Mouse (Mus musculus) thymus, postnatal 36 days (tissue): ENCODE measurements around the gene Tescl.

Experiments used
- DNase-seq, 2 experiments: peaks; one replicate each; pipeline ENCODE4 v3.0.0; 2022; ENCODE audit warnings: mixed read lengths in 2 of 2

Tescl gene

DNA sequence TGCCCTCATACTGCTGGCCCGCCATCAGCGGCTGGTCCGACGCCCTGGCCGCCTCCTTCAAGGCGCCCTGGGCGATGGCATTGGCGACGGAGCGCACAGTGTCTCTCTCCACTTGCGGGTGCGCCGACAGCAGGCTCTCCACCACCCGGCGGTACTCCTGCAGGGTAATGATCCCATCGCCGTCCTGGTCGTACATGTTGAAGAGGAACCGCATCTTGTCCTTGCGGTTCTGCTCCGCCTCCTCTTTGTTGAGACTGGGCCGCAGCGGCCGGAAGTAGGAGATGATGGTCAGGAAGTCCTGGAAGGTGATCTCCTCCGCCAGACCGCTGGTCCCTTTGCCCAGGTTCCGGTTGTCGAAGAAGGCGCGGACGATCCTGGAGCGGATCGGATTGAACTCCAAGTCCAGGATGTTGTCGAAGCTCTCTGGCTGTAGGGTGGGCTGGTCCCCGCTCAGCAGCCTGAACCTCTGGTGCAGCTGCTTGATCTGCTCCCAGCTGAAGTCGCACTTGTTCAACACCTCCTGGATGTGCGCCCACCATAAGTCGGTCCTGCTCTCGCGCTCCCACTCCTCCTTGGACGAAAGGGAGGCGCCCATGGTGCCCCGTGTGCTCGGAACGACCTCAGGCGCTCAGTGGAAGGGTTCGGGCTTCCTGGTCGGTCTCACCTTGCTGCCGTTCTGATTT is at the start of gene Tescl:
Gene Tescl, minus strand, starts transcription at position 633 of the 683 bp plus-strand sequence.
- DNase-seq = no peak

DNA sequence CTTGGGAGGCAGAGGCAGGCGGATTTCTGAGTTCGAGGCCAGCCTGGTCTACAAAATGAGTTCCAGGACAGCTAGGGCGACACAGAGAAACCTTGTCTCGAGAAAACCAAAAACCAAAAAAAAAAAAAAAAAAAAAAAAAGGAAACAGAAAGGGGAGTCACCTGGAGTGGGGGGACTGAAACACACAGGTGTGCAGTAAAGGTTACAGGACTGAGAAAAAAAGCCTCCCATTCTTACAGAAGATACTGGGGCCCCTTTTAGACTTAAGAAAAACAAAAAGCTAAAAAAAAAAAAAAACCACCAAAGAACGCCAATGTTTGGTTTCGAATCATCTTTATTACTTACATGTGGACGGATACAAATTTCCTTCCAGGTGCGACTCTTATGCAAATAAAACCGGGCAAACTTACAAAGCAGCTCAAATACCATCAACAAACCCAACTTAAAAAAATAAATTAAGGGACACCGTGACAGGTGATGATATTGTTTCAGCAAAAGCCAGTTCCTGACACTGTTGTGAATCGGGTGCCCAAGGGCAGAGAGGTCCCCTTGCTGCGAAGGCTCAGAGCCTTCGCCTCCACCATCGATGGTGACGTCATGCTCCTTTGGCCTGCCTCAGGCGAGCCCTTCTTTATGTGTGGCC is 49.1 kb upstream of the Tescl start:
- DNase-seq = no peak

DNA sequence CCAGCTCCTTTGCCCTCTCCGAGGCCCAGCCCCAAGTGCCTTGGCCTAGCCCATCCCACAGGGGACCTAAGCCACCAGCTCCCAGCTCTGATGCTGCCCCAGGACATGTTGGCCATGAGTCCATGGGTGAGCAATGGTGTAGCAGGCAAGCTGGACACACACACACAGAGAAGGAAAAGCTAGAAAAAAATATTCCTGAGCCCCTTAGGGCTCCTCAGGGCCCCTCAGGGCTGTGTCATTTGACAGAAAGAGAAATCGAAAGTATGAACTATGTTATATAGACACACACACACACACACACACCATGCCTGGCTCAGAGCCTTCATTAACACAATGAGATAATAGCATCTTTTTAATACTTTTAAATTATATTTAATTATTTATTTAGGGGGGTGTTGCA is 46.6 kb upstream of the Tescl start:
- DNase-seq = no peak

DNA sequence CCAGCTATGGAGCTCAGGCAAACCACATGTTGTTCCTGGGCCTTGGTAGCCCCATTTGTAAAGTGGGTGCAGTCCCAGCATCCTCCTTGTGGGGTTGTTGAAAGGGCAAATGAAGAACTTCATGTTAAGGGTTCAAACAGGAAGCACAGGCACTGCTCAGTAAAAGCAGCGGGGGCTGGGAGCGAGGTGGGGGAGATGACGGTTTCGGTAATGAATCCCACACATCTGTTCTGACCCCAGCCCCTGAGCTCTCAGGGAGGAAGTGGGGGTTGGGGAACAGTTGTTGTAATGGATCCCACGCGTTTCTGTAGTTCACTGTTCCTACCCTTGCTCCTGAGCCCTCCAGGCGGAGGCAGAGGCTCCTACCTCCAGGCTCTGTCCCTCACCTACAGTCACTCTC is 46.2 kb upstream of the Tescl start:
- DNase-seq = peak; percentile 83 to 91

DNA sequence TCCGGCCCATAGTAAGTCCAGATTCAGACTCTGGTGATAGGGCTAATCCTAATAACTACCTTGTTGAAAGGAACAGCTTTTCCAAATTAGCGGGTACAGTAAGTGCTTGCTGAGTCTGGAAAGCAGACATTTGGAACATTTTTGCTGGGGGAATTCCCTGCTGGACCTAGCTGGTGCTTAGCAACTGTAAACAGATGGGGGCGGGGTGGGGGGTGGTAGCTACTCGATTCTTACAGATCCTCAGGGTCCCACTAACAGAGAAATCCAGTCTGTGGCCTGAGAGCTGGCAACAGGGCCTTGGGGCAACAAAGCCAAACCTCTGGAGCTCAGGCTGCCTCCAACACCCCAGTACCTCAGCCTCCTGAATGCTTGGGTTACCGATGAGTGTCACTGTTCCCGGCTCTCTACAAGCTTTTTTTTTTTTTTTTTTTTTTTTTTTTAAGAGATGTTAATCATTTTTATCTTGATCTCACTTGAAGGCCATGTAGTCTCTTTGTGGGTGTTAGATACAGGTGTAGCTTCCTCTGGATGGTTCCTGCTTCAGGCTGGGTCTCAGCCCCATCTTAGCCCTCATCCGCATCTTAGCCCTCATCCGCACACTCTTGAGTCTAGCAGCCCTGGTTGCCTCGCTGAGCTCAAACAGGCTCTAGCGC is 44.4 kb upstream of the Tescl start:
- DNase-seq = peak; percentile 52 to 72

DNA sequence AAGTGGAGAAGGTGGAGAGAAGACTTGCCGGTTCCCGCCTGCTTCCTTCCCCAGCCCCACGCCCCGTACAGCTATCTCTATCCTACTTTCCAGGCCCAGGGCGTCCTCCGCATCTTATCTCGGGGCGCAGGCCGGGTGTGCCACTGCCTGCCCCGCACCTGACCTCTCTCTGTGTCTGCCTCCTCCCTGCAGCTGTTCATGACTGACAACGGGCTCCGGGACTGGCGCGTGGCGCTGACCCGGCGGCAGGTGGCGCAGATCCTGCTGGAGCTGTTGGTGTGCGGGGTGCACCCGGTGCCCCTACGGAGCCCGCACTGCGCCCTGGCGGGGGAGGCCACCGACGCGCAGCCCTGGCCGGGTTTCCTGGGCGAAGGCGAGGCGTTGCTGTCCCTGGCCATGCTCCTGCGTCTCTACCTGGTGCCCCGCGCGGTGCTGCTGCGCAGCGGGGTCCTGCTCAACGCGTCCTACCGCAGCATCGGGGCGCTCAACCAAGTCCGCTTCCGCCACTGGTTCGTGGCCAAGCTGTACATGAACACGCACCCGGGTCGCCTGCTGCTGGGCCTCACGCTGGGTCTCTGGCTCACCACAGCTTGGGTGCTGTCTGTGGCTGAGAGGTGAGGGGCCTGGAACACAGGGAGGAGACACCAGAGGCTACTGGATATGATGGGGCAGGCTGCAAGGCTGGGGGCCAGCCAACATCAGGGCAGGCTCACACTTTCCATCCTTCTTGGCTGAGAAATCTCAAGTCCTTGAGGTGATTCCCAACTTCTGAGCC is 43.5 kb upstream of the Tescl start:
- peak; percentile 84 to 90 for DNase-seq

DNA sequence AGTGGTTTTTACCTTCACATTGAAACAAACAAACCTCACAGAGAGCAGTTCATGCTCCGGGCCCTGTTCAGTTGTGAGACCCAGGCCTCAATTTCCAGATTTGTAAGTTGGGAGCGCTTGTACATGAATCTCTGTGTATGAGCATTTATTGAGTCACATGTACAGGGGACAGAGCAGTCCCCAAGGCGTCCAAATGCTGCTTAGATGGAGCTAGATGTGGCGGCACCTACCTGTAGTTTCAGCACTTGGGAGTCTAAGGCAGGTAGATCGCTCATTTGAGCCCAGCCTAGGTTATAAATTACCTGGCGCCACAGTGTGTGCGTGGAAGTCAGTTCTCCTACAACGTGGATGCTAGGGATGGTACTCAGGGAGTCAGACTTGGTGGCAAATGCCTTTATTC is 42.7 kb upstream of the Tescl start:
- DNase-seq = no peak

DNA sequence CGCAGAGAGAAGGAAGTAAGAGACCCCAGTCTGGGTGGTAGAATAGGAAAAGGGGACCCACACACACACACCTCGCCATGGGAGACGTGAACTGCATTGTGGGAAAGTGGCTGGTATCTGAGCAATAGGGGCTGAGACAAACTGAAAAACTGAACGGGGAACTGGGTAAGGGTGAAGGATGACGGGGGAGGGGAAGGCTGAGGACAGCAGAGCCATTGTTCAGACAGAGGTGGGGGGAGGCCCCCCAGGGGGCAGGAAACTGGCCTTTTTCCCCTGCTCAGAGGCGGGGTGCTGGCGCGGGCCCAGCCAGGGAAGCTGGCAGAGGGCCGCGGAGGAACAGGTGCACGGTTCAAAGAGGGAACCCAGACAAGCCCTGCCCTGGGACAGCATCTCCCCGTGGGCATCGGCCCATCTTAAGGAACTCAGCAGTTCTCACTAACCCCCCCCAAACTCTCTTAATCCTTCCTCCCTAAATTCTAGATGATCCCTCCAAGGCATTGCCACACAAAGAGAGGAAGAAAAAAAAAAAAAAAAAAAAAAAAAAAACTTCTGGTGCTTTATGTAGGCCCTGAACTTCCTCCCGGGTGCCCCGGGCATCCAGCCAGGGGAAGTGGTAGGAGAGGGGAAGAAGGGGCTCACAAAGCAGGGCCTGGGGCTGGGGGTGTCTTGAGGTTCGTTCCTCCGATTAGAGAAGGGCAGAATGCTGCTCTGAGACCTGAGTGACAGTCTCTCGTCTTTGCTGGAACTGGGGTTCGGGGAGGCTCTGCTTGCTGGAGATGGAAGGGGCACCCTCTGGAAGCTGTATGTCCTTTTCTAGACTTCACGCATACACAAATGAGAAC is 40.0 kb upstream of the Tescl start:
- DNase-seq = peak; percentile 88 to 94

DNA sequence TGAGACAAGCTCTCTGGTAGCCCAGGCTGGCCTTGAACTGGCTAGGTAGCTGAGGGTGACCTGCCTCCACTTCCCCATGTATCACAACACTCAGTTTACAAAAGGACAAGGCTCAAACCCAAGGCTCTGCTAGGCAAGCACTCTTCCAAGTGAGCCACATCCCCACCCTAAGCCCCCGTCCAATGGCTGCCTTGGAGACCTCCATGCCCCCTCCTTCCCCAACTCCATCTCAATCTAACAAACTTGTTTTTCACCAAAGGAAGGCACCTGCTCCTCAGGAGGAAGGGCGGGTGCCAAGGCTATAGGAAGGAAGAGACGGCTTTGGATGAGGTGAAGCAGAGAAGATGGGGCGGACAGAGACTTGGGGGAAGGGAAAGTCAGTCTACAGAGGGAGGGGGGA is 39.0 kb upstream of the Tescl start:
- DNase-seq = peak; percentile 60 to 68

DNA sequence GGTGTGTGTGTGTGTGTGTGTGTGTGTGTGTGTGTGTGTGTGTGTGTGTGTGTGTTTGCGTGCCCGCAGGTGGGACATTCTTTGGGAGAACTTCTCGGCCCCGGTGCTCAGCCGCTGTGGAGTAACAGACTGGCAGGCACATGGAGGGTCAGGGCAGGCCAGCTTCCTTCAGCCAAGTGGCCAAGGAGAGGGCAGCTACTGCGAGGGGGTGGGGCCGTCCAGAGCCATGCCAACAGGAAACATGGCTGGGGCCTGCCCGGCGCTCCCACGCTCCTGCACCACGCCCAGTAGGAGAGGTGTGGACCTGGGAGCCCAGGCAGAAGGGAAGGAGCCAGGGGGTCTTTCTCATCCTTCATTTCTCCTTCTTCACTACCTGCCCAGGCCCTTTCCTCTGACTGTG is 38.6 kb upstream of the Tescl start:
- DNase-seq = peak; percentile 50 to 60

DNA sequence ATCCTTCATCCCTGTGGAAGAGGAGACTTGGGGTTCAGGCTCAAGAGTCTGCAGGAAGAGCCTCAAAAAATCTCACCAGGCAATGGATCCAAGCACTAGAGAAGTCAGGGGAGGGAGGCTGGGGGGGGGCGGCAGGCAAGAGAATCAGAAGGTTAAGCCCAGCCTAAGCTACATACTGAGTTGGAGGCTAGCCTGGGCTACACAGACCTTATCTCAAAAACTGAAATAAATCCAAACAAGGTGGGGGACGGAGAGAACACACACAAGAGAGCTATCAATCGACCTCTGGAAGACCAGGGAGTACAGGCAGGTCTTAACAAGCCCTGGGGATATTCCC is 38.0 kb upstream of the Tescl start:
- no peak for DNase-seq

DNA sequence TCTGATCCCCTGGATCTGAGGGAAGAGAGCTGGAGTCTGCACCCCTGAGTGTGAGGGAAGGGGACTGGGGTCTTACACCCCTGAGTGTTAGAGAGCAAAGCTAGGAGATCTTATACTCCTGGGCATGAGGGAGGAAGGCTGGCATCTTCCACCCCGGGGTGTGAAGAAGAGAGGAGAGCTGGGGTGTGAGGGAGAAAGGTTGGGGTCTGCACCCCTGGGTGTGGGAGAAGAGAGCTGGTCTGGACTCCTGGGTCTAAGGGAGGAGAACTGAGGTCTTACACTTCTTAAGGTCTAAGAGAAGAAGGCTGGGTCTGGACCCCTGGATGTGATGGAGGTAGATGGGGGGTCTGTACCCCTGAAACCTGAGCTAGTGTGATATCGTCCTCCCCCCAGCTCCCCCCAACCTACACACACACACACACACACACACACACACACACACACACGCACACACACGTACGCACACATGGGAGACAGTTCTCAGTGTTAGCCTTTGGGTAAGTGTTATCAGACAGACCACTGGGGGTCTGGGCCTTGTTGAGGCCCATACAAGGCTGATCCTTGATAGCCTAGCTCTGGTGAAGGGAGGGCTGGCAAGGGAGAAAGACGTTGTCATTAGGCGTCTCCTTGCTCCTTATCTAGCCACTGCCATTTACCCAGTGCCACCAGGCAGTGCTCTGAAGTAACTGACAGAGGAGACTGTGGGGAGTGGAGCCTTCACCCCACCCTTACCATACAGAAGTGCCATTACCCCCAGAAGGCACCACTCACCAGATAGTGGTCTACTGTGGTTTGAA is 37.5 kb upstream of the Tescl start:
- peak; percentile 55 to 58 for DNase-seq

DNA sequence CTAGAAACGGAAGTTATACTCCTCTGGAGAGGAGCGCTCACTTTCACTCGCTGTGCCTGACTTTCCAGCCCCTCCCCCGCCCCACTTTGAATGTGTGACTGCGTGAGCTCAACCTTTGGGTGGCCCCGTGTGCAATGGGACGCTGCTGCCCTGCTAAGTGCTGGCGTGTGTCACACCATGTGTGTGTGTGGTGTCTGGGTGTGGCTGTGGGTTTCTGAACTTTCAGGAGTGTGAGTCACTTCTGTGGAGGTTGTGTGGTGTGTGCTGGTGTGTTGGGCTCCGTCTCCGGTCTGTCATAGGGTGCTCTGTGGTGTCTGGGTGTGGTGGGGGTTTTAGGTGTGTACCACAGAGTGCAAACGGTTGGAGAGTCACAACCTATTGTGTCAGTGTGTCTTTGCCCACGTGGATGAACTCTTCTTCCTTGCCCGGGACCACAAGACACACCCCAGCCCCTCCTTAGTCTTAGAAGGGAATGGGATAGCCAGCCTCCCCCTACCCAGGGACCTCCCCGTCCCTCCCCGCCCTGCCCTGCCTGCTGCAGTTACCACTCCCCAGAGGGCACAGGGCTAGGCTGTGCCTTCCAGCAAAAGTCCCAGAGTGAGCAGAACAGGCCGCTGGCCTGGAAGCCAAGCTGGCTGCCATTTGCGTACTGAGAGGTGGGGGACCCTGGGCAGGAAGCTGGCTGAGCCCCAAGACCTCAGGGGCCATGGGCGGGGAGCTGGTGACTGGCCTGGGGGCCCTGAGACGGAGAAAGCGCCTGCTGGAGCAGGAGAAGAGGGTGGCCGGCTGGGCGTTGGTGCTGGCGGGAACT is 36.2 kb upstream of the Tescl start, which contains the start of gene Kcnn4:
Gene Kcnn4, plus strand, starts transcription at position 533 of the 811 bp plus-strand sequence.
- peak; percentile 81 to 84 for DNase-seq

DNA sequence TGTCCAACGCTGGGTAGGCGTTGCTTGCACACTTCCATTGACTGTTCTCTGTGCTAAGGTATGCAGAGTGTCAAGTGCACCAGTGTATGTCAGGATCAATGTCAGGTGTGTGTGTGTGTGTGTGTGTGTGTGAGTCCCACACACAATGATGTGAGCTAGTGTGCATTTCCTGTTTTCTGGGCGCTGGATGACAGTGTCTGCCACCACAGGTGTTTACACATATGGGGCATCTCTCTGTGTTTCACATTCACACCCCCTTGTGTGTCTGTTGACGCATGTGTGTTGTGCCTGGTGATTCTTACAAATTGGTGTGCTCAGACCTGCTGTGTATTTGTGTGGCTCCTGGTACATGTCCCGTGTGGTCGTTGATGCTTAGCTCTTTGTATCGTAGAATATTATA is 35.2 kb upstream of the Tescl start:
- peak; percentile 27 to 57 for DNase-seq

DNA sequence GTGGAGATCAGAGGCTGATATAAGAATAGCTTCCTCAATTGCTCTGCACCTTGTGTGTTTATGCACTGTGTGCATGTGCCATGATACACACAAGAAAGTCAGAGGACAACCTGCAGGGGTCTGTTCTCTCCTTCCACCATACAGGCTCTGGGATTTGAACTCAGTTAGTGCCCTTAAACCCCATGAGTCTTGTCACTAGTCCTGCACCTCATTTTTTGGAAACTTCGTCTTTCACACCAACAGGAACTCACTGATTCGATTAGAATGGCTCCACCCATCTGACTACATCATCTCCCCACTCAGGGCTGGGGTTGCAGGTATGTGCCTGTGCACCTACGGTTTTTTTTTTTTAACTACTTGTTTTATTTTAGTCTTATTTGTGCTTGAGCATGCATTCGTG is 34.5 kb upstream of the Tescl start:
- no peak for DNase-seq

DNA sequence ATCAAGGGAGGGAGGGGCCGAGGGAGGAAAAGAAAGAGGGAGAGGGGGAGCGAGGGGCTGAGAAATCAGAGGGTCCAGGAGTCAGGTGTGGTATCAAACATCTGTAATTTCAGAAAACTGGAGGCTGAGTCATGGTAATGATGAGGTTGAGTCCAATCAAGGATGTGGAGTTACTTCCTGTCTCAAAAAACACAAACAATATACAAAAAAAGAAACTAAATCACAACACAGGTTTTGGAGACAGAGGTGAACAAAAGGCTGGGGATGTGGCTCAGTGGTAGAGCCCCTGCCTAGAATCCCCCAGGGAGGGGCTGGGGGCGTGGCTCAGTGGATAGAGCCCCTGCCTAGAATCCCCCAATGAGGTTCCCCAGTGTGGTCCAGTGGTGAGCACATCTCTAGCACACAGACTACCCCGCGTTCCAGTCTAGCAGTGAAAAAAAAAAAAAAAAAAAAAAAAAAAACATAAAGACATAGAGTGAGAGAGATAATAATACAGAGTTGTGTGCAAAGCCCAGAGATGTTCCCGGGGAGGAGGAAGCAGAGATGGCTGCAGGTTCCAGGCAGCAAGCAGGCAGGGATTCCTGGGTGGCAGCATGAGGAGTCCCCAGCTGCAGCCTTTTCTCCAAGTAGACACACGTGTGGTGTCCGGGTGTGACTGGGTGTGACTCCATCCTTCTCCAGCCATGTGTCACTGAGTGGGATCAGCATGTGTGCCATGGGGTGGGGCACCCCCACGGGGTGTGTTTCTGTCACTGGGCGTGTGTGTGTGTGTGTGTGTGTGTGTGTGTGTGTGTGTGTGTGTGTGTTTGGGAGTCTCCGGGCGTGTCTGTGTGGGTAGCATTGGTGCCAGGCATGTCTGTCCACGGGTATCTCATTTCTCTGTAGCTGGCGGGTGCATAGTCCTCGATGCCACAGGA is 33.2 kb upstream of the Tescl start:
- no peak for DNase-seq

DNA sequence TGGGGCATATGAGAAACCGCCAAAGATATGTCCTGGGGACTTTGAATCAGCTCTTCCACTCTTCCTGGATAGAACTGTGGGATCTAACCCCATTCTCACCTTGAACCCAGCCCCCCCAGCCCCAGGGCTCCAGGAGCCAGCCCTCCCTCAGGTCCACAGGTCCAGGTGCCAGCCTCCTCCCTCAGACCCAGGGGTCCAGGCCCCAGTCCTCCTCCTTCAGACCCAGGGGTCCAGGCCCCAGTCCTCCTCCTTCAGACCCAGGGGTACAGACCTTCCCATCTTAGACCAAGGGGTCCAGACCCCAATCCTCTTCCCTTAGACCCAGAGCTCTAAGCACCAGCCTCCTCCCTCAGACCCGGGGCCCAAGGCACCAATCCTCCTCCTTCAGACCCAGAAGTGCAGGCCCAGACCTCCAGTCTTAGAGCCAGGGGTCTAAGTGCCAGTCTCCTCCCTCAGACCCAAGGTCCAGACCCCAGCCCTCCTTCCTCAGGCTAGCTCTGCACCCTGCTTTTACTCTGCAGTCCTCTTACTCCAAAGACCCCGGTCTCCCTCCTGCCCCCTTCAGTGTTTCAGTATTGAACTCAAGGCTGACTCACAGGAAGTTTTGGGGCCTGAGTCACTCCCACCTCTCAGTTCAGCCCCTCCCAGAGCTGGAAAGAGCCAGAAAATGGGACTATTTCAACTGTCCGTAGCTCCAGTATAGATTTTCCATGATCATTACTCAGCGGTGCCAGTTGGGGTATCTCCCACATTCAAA is 31.7 kb upstream of the Tescl start:
- peak in 1 of 2 experiments; percentile 9 for DNase-seq

DNA sequence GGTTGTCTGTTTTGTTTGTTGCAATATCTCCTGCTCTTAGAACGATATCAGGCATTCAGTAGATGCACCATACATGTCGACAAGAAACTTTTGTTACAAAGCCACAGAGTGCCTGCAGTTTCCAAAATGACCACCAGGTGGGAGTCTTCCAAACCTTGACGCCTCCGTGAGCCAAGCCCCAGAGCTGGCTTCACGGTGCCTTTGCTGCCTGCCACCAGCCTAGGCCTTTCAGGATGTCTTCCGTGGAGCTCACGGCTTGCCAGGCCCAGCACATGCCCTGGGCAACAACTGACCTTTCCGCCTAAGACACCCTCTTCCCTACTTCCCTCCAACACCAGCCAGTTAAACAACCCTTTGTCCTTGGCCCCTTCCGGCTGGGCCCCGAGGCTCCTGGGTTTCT is 31.1 kb upstream of the Tescl start:
- peak; percentile 88 to 92 for DNase-seq

DNA sequence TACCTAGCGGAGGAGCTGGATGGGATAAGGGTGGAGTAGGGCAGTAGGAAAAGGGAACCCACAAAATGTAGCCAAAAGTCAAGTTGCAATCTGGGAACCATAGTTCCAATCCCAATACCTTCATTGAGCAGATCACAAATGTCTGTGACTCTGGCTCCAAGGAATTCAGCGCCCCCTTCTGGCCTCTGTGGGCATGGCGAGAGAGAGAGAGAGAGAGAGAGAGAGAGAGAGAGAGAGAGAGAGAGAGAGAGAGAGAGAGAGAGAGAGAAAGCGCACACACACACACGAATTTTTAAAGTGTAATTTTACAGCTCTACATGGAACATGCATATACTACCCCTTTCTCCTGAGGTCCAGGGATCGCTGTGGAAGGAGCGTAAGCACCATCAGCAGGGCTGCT is 29.5 kb upstream of the Tescl start:
- peak; percentile 67 to 69 for DNase-seq
